Comparison of ENCODE assay signal across 16 mouse cellular contexts in genomic region chr15:80901806-80902513, GRCm38 (mm10). TPM values are rescaled to one million over a fixed set of nuclear protein-coding genes. Genes with fewer than 3 reads are reported as not detected.
A peak's percentile ranks its signal among the peaks of the same experiment; 100 is the strongest.
DNase-seq lines count a peak whose midpoint lies in the region; ATAC-seq and TF ChIP-seq lines count a peak whose summit lies in the region.
"Had no signal": no experiment of that assay in that cellular context is flagged by ENCODE, and none has a peak within 500 bp of the region (broad histone marks: within the 10 kb centered on the region; RNA-seq: fewer than 3 reads in every experiment).

No protein-coding gene starts in this region.

- TF ChIP-seq CTCF in hindbrain, postnatal 0 days (IDR thresholded peaks at IDR 0.05; ENCODE audit: low read depth) = no peak

- H3K9me3 ChIP-seq in hindbrain, postnatal 0 days (ENCODE audit: low read length) = no peaks in the 10 kb centered on the region
- H3K9me3 ChIP-seq: neural tube, embryonic 15.5 days had no signal

- H3K9ac ChIP-seq in hindbrain, postnatal 0 days (replicated peaks; ENCODE audit: low read length) = no peak overlapping the region
- H3K9ac ChIP-seq: liver, embryonic 14.5 days; neural tube, embryonic 15.5 days had no signal

- H3K27ac ChIP-seq in hindbrain, postnatal 0 days = no peak overlapping the region
- H3K27ac ChIP-seq: heart, adult 2 months; liver, embryonic 14.5 days; macrophage; neural tube, embryonic 15.5 days had no signal

- no peaks in the 10 kb centered on the region for H3K27me3 ChIP-seq in hindbrain, postnatal 0 days (ENCODE audit: insufficient read depth, low read length)
- H3K27me3 ChIP-seq: neural tube, embryonic 15.5 days had no signal

- peaks cover 54% of the 10 kb centered on the region for H3K36me3 ChIP-seq in hindbrain, postnatal 0 days (ENCODE audit: insufficient read depth, low read length)

- no peaks in the 10 kb centered on the region for H3K4me1 ChIP-seq in hindbrain, postnatal 0 days (ENCODE audit: insufficient read depth, low read length)
- H3K4me1 ChIP-seq: neural tube, embryonic 15.5 days had no signal

- intact Hi-C loops in left cerebral cortex, postnatal 14 days (cut with DNase I) = no loop called here

- WGBS in hindbrain, postnatal 0 days = 89% methylated on average over 6 of the region's 6 CpGs

- peak; percentile 19 to 47 for DNase-seq in layer of hippocampus, adult 18-20 months (ENCODE audit: low spot score in 2 of 2)
- no peak for DNase-seq in layer of hippocampus, postnatal 10 days (ENCODE audit: low spot score in 2 of 2)
- DNase-seq in 416B (ENCODE audit: low read depth) = peak; percentile 59
- peak; percentile 8 to 15 for DNase-seq in left cerebral cortex, postnatal 14 days (ENCODE audit: low spot score in 2 of 2)
- DNase-seq in hindbrain, postnatal 0 days (ENCODE audit: low spot score) = no peak
- DNase-seq in spleen, postnatal 10 days (ENCODE audit: low spot score in 2 of 2) = no peak
- no peak for DNase-seq in adrenal gland, postnatal 4 days (ENCODE audit: low spot score in 2 of 2)
- DNase-seq: heart, adult 2 months; heart, postnatal 10 days; kidney, adult 9 months had no signal

- ATAC-seq in common myeloid progenitor, adult 5-6 weeks (replicated peaks; ENCODE audit: low read depth, poor library complexity, severe bottlenecking) = peak; percentile 52
- no peak for ATAC-seq in hindbrain, postnatal 0 days
- ATAC-seq: activated CD4-positive, CD25-positive, alpha-beta regulatory T cell, adult 4 months; forebrain, embryonic 14.5 days had no signal

- H3K4me2 ChIP-seq in hindbrain, postnatal 0 days (ENCODE audit: low read depth, low read length) = no peak overlapping the region
- H3K4me2 ChIP-seq: neural tube, embryonic 15.5 days had no signal

- H3K4me3 ChIP-seq in hindbrain, postnatal 0 days (ENCODE audit: low read length) = no peak overlapping the region
- H3K4me3 ChIP-seq: heart, adult 2 months; neural tube, embryonic 15.5 days had no signal

RNA-seq across cellular contexts. Expression of gene Adsl, which starts 46.3 kb away (rescaled TPM):
- total RNA-seq in layer of hippocampus, adult 18-20 months (2021) = 10 to 100 TPM; 25.8 to 28.0 TPM
- 10 to 100 TPM; 32.4 to 41.4 TPM for total RNA-seq in layer of hippocampus, postnatal 10 days (2021)
- total RNA-seq in common myeloid progenitor, adult 5-6 weeks (2017) = 200 and 219 TPM in 2 replicates
- 10 to 100 TPM; 22.8 to 28.3 TPM for total RNA-seq in left cerebral cortex, postnatal 14 days (2021)
- total RNA-seq in hindbrain, postnatal 0 days (2014; rRNA removed) = 77.6 and 97.6 TPM in 2 replicates
- polyA plus RNA-seq in hindbrain, postnatal 0 days (2015; fragmentation: Nextera tagmentation; extraction: Ambion mirVana) = 95.3 and 96.3 TPM in 2 replicates
- total RNA-seq in adrenal gland, postnatal 4 days (2021) = 10 to 100 TPM; 58.3 to 60.1 TPM

Comparison
In these comparisons a context has a peak if more than half of its experiments do, and no peak if none do; other contexts are left out.
1. DNase-seq: peak in layer of hippocampus, adult 18-20 months (2 of 2), 416B (single experiment) and left cerebral cortex, postnatal 14 days (2 of 2); none in layer of hippocampus, postnatal 10 days (0 of 2), hindbrain, postnatal 0 days (single experiment), spleen, postnatal 10 days (0 of 2) and adrenal gland, postnatal 4 days (0 of 2).